ENCODE assay signal across 9 mouse cellular contexts in genomic region chr11:109445438-109446035, GRCm38 (mm10). TPM values are rescaled to one million over a fixed set of nuclear protein-coding genes. Genes with fewer than 3 reads are reported as not detected.
DNase-seq lines count a peak whose midpoint lies in the region; ATAC-seq and TF ChIP-seq lines count a peak whose summit lies in the region.
"Had no signal": no experiment of that assay in that cellular context is flagged by ENCODE, and none has a peak within 500 bp of the region (broad histone marks: within the 10 kb centered on the region; RNA-seq: fewer than 3 reads in every experiment).

No protein-coding gene starts in this region.

- peaks cover 14% of the 10 kb centered on the region; the same call in 1 of the 2 replicates for H3K4me1 ChIP-seq in heart, embryonic 10.5 days
- H3K4me1 ChIP-seq in heart, embryonic 11.5 days (ENCODE audit: control insufficient read depth, insufficient read depth, low read length): peaks cover 8% of the 10 kb centered on the region
- peaks cover 17% of the 10 kb centered on the region for H3K4me1 ChIP-seq in heart, embryonic 13.5 days
- H3K4me1 ChIP-seq in limb, embryonic 14.5 days (ENCODE audit: control insufficient read depth, insufficient read depth, low read length): no peaks in the 10 kb centered on the region
- H3K4me1 ChIP-seq in neural tube, embryonic 12.5 days: no peaks in the 10 kb centered on the region

- H3K9ac ChIP-seq in heart, embryonic 11.5 days (ENCODE audit: low read depth, low read length): no peak overlapping the region
- H3K9ac ChIP-seq in heart, embryonic 13.5 days: peak overlapping the region; percentile 37; the same call in 1 of the 2 replicates
- H3K9ac ChIP-seq in limb, embryonic 14.5 days (ENCODE audit: low read depth, low read length, severe bottlenecking): no peak overlapping the region
- H3K9ac ChIP-seq in neural tube, embryonic 12.5 days: no peak overlapping the region

- H3K36me3 ChIP-seq in heart, embryonic 10.5 days: 0 out of 2 replicates have a peak, but pooled peaks cover 2% of the 10 kb centered on the region
- no peaks in the 10 kb centered on the region for H3K36me3 ChIP-seq in heart, embryonic 11.5 days (ENCODE audit: control insufficient read depth, insufficient read depth, low read length)
- H3K36me3 ChIP-seq in heart, embryonic 13.5 days: no peaks in the 10 kb centered on the region
- H3K36me3 ChIP-seq in limb, embryonic 14.5 days (ENCODE audit: control insufficient read depth, insufficient read depth, low read length): no peaks in the 10 kb centered on the region
- no peaks in the 10 kb centered on the region for H3K36me3 ChIP-seq in neural tube, embryonic 12.5 days

- TF ChIP-seq POLR2A in limb, embryonic 14.5 days (IDR thresholded peaks at IDR 0.05; ENCODE audit: borderline replicate concordance, extremely low read depth, insufficient read depth, insufficient read length): no peak

- no peak for ATAC-seq in heart, embryonic 11.5 days (replicated peaks; ENCODE audit: insufficient number of reproducible peaks, low FRiP score, low TSS enrichment)
- ATAC-seq in CD4-positive, CD25-positive, alpha-beta regulatory T cell, adult 4 months: peak; percentile 62
- ATAC-seq in heart, embryonic 13.5 days (ENCODE audit: extremely low read depth, insufficient number of reproducible peaks, low FRiP score, low TSS enrichment): peak; percentile 53; the same call in 1 of the 2 replicates
- ATAC-seq in limb, embryonic 14.5 days (ENCODE audit: low FRiP score, low read depth): peak; percentile 58; the same call in 1 of the 2 replicates
- 0 out of 2 replicates have a peak, but pooled peaks have one; percentile 68 for ATAC-seq in neural tube, embryonic 12.5 days (ENCODE audit: low FRiP score, low read depth)

- no peak overlapping the region for H3K4me3 ChIP-seq in heart, embryonic 10.5 days
- H3K4me3 ChIP-seq in heart, embryonic 11.5 days (ENCODE audit: low read depth, low read length): no peak overlapping the region
- no peak overlapping the region for H3K4me3 ChIP-seq in heart, embryonic 13.5 days
- no peak overlapping the region for H3K4me3 ChIP-seq in limb, embryonic 14.5 days (replicated peaks; ENCODE audit: low read length)
- H3K4me3 ChIP-seq in neural tube, embryonic 12.5 days: no peak overlapping the region

- H3K9me3 ChIP-seq in heart, embryonic 10.5 days: no peaks in the 10 kb centered on the region
- no peaks in the 10 kb centered on the region for H3K9me3 ChIP-seq in heart, embryonic 11.5 days (replicated peaks; ENCODE audit: control insufficient read depth, low read length)
- no peaks in the 10 kb centered on the region for H3K9me3 ChIP-seq in heart, embryonic 13.5 days
- no peaks in the 10 kb centered on the region for H3K9me3 ChIP-seq in limb, embryonic 14.5 days (ENCODE audit: control insufficient read depth, low read length)
- no peaks in the 10 kb centered on the region for H3K9me3 ChIP-seq in neural tube, embryonic 12.5 days

- WGBS in heart, embryonic 10.5 days: 50% methylated on average over 13 of the region's 13 CpGs
- 47% methylated on average over 13 of the region's 13 CpGs for WGBS in heart, embryonic 11.5 days (ENCODE audit: insufficient replicate concordance)
- 44% methylated on average over 13 of the region's 13 CpGs for WGBS in heart, embryonic 13.5 days
- WGBS in limb, embryonic 14.5 days: 43% methylated on average over 13 of the region's 13 CpGs
- WGBS in neural tube, embryonic 12.5 days: 62% methylated on average over 13 of the region's 13 CpGs

- H3K27me3 ChIP-seq in heart, embryonic 10.5 days (ENCODE audit: insufficient read depth, poor library complexity, severe bottlenecking): no peaks in the 10 kb centered on the region
- H3K27me3 ChIP-seq in heart, embryonic 11.5 days (ENCODE audit: control insufficient read depth, insufficient read depth, low read length): no peaks in the 10 kb centered on the region
- H3K27me3 ChIP-seq in heart, embryonic 13.5 days (replicated peaks): no peaks in the 10 kb centered on the region
- no peaks in the 10 kb centered on the region for H3K27me3 ChIP-seq in limb, embryonic 14.5 days (ENCODE audit: control insufficient read depth, insufficient read depth, low read length)
- H3K27me3 ChIP-seq in neural tube, embryonic 12.5 days (replicated peaks): no peaks in the 10 kb centered on the region

- DNase-seq in heart, embryonic 10.5 days (ENCODE audit: low spot score): no peak
- DNase-seq in c-Kit-negative CD71-positive TER-119-positive erythroid progenitor cells, embryonic 14.5 days (ENCODE audit: low read depth, low spot score): peak; percentile 58
- peak; percentile 72 for DNase-seq in limb, embryonic 14.5 days (ENCODE audit: low spot score)
- DNase-seq in gastrocnemius, postnatal 36 days: no peak

- no peak overlapping the region for H3K4me2 ChIP-seq in heart, embryonic 11.5 days
- no peak overlapping the region for H3K4me2 ChIP-seq in heart, embryonic 13.5 days
- no peak overlapping the region for H3K4me2 ChIP-seq in limb, embryonic 14.5 days (replicated peaks; ENCODE audit: low read depth, low read length, severe bottlenecking)
- H3K4me2 ChIP-seq in neural tube, embryonic 12.5 days (replicated peaks): no peak overlapping the region

- intact Hi-C loops in gastrocnemius, postnatal 36 days (cut with DNase I): loop anchor here (2.0 to 10.0 kb wide), 4 partner anchors 139 to 417 kb away; partner anchors contain the start of gene Wipi1

- H3K27ac ChIP-seq in heart, embryonic 10.5 days: peak overlapping the region; percentile 8; the same call in 1 of the 2 replicates
- no peak overlapping the region for H3K27ac ChIP-seq in heart, embryonic 11.5 days (ENCODE audit: low read depth, low read length)
- H3K27ac ChIP-seq in heart, embryonic 13.5 days (replicated peaks): no peak overlapping the region
- no peak overlapping the region for H3K27ac ChIP-seq in limb, embryonic 14.5 days (replicated peaks; ENCODE audit: low read depth, low read length)
- H3K27ac ChIP-seq in neural tube, embryonic 12.5 days: no peak overlapping the region
- H3K27ac ChIP-seq: macrophage had no signal

RNA-seq across cellular contexts. Expression of gene Amz2, which starts 19.8 kb away (rescaled TPM):
- 35.4 and 37.1 TPM in 2 replicates for polyA plus RNA-seq in heart, embryonic 10.5 days (2016; fragmentation: Nextera tagmentation; extraction: Ambion mirVana)
- 37.6 and 38.8 TPM in 2 replicates for polyA plus RNA-seq in heart, embryonic 11.5 days (2014; fragmentation: Nextera tagmentation; extraction: Ambion mirVana)
- 10 to 100 TPM; 40.0 to 48.4 TPM for polyA plus RNA-seq in CD4-positive, CD25-positive, alpha-beta regulatory T cell, adult 4 months (2017; shearing (Covaris generic))
- polyA plus RNA-seq in heart, embryonic 13.5 days (2015; fragmentation: Nextera tagmentation; extraction: Ambion mirVana): 33.4 and 38.1 TPM in 2 replicates
- polyA plus RNA-seq in limb, embryonic 14.5 days (2012; rRNA removed): 88.0 and 88.2 TPM in 2 replicates
- polyA plus RNA-seq in limb, embryonic 14.5 days (2014; fragmentation: Nextera tagmentation; extraction: Ambion mirVana): 43.6 and 50.8 TPM in 2 replicates
- polyA plus RNA-seq in neural tube, embryonic 12.5 days (2016; fragmentation: Nextera tagmentation; extraction: Ambion mirVana): 47.1 and 48.7 TPM in 2 replicates
- 10 to 100 TPM; 60.1 to 63.4 TPM for total RNA-seq in gastrocnemius, postnatal 36 days (2021)

RNA-seq across cellular contexts. Expression of gene Arsg, which starts 27.6 kb away (rescaled TPM):
- polyA plus RNA-seq in heart, embryonic 10.5 days (2016; fragmentation: Nextera tagmentation; extraction: Ambion mirVana): 3.3 and 4.6 TPM in 2 replicates
- polyA plus RNA-seq in heart, embryonic 11.5 days (2014; fragmentation: Nextera tagmentation; extraction: Ambion mirVana): 4.2 and 5.1 TPM in 2 replicates
- polyA plus RNA-seq in CD4-positive, CD25-positive, alpha-beta regulatory T cell, adult 4 months (2017; shearing (Covaris generic)): 1 to 10 TPM; 4.5 to 7.1 TPM
- 3.8 and 3.9 TPM in 2 replicates for polyA plus RNA-seq in heart, embryonic 13.5 days (2015; fragmentation: Nextera tagmentation; extraction: Ambion mirVana)
- polyA plus RNA-seq in limb, embryonic 14.5 days (2012; rRNA removed): 5.3 TPM in 2 replicates
- 3.2 and 5.4 TPM in 2 replicates for polyA plus RNA-seq in limb, embryonic 14.5 days (2014; fragmentation: Nextera tagmentation; extraction: Ambion mirVana)
- polyA plus RNA-seq in neural tube, embryonic 12.5 days (2016; fragmentation: Nextera tagmentation; extraction: Ambion mirVana): 2.5 and 2.7 TPM in 2 replicates
- 1 to 10 TPM in 1 of 2 experiments, under 1 TPM in 1; 0.86 to 1.7 TPM for total RNA-seq in gastrocnemius, postnatal 36 days (2021)

RNA-seq across cellular contexts. Expression of gene Slc16a6, which starts 27.9 kb away (rescaled TPM):
- polyA plus RNA-seq in heart, embryonic 10.5 days (2016; fragmentation: Nextera tagmentation; extraction: Ambion mirVana): 12.7 and 16.5 TPM in 2 replicates
- polyA plus RNA-seq in heart, embryonic 11.5 days (2014; fragmentation: Nextera tagmentation; extraction: Ambion mirVana): 10.2 and 12.7 TPM in 2 replicates
- 10 to 100 TPM; 16.7 to 21.0 TPM for polyA plus RNA-seq in CD4-positive, CD25-positive, alpha-beta regulatory T cell, adult 4 months (2017; shearing (Covaris generic))
- 9.6 and 9.7 TPM in 2 replicates for polyA plus RNA-seq in heart, embryonic 13.5 days (2015; fragmentation: Nextera tagmentation; extraction: Ambion mirVana)
- polyA plus RNA-seq in limb, embryonic 14.5 days (2012; rRNA removed): 2.9 and 3.3 TPM in 2 replicates
- polyA plus RNA-seq in limb, embryonic 14.5 days (2014; fragmentation: Nextera tagmentation; extraction: Ambion mirVana): 5.3 and 5.9 TPM in 2 replicates
- polyA plus RNA-seq in neural tube, embryonic 12.5 days (2016; fragmentation: Nextera tagmentation; extraction: Ambion mirVana): 3.9 and 4.0 TPM in 2 replicates
- 1 to 10 TPM; 4.8 to 9.4 TPM for total RNA-seq in gastrocnemius, postnatal 36 days (2021)

RNA-seq across cellular contexts. Expression of gene 9930022D16Rik, which starts 31.8 kb away (rescaled TPM):
- polyA plus RNA-seq in heart, embryonic 10.5 days (2016; fragmentation: Nextera tagmentation; extraction: Ambion mirVana): not detected in 2 replicates
- polyA plus RNA-seq in heart, embryonic 11.5 days (2014; fragmentation: Nextera tagmentation; extraction: Ambion mirVana): 0.11 TPM in 1 of 2 replicates, not detected in the other
- polyA plus RNA-seq in CD4-positive, CD25-positive, alpha-beta regulatory T cell, adult 4 months (2017; shearing (Covaris generic)): under 1 TPM; 0.22 to 0.39 TPM
- polyA plus RNA-seq in heart, embryonic 13.5 days (2015; fragmentation: Nextera tagmentation; extraction: Ambion mirVana): 0.05 TPM in 1 of 2 replicates, not detected in the other
- polyA plus RNA-seq in limb, embryonic 14.5 days (2012; rRNA removed): 0.03 TPM in 1 of 2 replicates, not detected in the other
- polyA plus RNA-seq in limb, embryonic 14.5 days (2014; fragmentation: Nextera tagmentation; extraction: Ambion mirVana): not detected in 2 replicates
- not detected in 2 replicates for polyA plus RNA-seq in neural tube, embryonic 12.5 days (2016; fragmentation: Nextera tagmentation; extraction: Ambion mirVana)
- total RNA-seq in gastrocnemius, postnatal 36 days (2021): not detected

Comparison
In these comparisons a context has a peak if more than half of its experiments do, and no peak if none do; other contexts are left out.
1. DNase-seq: peak in c-Kit-negative CD71-positive TER-119-positive erythroid progenitor cells, embryonic 14.5 days (single experiment) and limb, embryonic 14.5 days (single experiment); none in heart, embryonic 10.5 days (single experiment) and gastrocnemius, postnatal 36 days (0 of 2).